Mouse (Mus musculus) hematopoietic multipotent progenitor cell, adult 10-12 weeks (in vitro differentiated cells): Measurements from ENCODE around the gene Evi2b. TPM values are rescaled to one million over a fixed set of nuclear protein-coding genes. Genes with fewer than 3 reads are reported as not detected.

Experiments used
- polyA plus RNA-seq: library from polyadenylated mRNA; stranded (reverse); fragments of >175 nt; gene quantifications from 2 replicates; pipeline ENCODE4 v1.2.3, GENCODE M21; 2012; ENCODE audit warnings: low replicate concordance

Gene Evi2b
- 21.9 and 45.7 TPM in 2 replicates for polyA plus RNA-seq

DNA sequence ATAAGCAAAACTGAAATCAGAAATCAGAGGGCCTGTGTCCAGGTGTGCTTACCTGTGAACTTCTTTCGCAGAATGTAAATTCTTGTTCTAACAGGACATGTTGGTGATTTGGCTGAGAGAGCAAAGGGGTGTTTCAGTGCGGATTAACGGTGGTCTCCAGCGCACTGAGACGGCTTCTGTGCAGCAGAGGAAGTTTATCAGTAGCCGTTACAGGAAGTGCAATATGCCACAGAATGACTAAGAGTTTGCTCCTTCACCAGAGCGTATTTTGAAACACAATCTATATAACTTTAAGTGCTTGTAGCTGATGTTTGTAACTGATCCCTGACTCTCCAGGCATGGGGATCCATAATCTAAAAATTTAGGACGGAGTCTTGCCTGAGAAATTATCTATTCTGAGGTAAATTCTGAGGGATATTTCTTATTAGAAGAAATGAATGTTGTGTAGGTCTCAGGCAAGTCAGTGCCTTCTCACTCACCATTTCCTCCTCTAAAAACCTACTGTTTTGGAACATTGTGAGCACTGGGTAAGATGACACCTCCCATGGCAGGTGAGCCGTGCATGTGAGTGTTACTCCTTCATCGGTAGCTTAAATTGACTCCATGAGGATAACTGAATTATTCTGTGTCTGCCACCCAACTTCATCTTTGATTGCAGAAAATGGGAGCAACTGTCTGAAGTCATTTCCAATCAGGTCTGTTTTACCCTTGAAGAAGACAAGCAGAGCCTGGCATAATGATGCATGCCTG lies at the start of gene Evi2b:
Gene Evi2b, minus strand, starts transcription at position 203 of the 750 bp plus-strand sequence.

GRCm38 (mm10) chr11:79530333-79530761 lies 6.8 kb upstream of the Evi2b start, which contains the start of the genes Evi2 and Evi2a:
Gene Evi2 (minus strand): TSS chr11:79530589.
Gene Evi2a (minus strand): TSS chr11:79530609.

GRCm38 (mm10) chr11:79503845-79504244 lies 19.7 kb downstream of the Evi2b start, which contains the start of gene Omg:
Gene Omg (minus strand): TSS chr11:79504084.

Other genes starting within 250 kb of the Evi2b start
- gene Gm9964, start 226.9 kb downstream of the Evi2b start, polyA plus RNA-seq: not detected in 2 replicates
- 4.0 and 4.8 TPM in 2 replicates for gene Nf1, start 184.1 kb downstream of the Evi2b start, polyA plus RNA-seq
- not detected in 2 replicates for gene Omg, start 19.7 kb downstream of the Evi2b start, polyA plus RNA-seq
- 0.97 and 1.3 TPM in 2 replicates for gene Evi2, start 6.8 kb upstream of the Evi2b start, polyA plus RNA-seq
- 6.5 and 8.2 TPM in 2 replicates for gene Evi2a, start 6.8 kb upstream of the Evi2b start, polyA plus RNA-seq
- 12.7 and 40.6 TPM in 2 replicates for gene Rab11fip4, start 67.5 kb upstream of the Evi2b start, polyA plus RNA-seq